Mouse (Mus musculus) heart, postnatal 4 days (tissue): ENCODE measurements around the gene Serpinf2. TPM values are rescaled to one million over a fixed set of nuclear protein-coding genes. Genes with fewer than 3 reads are reported as not detected.
A peak's percentile ranks its signal among the peaks of the same experiment; 100 is the strongest.

Experiments used
- DNase-seq: peaks from one replicate; pipeline ENCODE4 v3.0.0; 2021
- total RNA-seq, 2 experiments: library from RNA; stranded (reverse); gene quantifications; 2 replicates each; pipeline ENCODE4 v1.2.3; 2021

Serpinf2 gene
- total RNA-seq, 2 experiments from 2014 or later: 0.11 TPM; not detected in 1

DNA sequence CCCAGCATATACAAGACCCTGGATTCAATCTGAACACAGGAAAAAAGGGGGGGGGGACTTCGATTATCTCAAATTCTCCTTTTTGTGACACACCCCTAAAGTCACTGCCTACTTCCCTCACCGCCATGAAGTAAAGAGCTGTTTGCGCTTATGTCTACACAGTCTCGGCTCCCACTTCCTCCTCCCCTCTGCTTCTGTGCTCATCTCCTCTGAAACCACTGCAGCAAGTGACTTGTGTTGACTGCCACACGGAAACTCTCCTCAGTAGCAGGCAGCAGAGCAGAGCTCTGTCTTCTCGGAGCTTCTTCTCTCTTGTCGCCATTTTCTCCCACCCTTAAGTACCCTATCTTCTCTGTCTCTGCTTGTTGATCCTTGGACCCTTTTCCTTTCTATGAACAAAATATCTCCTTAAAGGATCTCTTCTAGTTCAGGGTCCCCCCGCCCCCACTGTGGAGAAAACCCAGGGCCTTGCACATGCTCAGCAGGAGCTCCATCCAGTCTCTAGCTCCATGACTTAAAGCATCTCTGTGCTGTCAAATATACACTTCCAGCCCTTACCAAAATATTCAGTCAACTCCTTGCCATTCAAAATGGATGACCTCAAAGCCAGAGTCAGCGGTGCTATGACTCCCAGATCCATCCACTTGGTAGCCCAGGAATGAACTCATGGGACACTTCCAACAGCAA is 10.2 kb downstream of the Serpinf2 start:
- no peak for DNase-seq

DNA sequence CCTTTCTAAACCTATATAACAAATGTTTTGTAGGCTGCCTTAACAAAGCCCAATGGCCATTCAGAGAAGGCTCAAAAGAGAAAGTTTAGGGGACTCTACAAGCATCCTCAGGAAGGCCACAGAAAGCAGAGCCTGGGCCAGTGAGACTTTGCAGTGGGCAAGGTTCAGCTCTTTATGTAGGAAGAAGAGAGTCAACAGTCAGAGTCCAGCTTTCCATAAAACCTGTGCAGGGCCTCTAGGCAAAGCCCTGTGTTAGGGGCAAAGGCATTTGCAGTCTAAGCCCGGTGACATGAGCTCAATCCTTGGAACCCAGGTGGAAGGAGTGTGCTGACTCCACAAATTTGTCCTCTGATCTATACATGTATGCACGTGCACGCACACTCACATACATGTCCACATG is 14.9 kb downstream of the Serpinf2 start:
- no peak for DNase-seq

DNA sequence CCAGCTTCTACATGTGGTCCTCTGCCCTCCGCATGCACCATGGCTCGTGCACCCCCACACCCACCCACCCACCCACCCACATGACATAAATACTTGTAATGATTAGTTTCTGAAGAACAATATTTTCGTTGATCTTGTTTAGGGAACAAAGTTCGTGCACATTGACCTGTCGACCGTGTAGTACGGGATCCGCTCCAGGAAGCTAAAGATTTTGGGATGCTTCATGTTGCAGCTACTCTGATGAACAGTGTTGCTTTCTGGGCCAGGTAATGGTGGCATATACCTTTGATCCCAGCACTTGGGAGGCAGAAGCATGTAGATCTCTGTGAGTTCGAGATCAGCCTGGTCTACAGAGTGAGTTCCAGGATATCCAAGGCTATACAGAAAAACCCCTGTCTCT is 15.4 kb downstream of the Serpinf2 start:
- DNase-seq: no peak

DNA sequence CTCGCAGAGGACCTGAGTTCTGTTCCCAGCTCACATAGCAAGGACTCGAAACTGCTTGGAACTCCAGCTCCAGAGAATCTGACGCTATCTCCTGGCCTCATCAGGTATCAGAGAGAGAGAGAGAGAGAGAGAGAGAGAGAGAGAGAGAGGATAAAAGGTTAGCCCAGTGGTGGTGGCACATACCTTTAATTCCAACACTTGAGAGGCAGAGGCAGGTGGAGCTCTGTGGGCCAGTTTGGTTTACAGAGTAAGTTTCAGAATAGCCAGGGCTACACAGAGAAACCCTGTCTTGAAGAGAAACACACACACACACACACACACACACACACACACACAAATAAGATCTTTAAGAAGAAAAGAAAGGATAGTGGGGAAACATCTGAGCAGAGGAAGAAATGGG is 16.3 kb downstream of the Serpinf2 start:
- DNase-seq: no peak

DNA sequence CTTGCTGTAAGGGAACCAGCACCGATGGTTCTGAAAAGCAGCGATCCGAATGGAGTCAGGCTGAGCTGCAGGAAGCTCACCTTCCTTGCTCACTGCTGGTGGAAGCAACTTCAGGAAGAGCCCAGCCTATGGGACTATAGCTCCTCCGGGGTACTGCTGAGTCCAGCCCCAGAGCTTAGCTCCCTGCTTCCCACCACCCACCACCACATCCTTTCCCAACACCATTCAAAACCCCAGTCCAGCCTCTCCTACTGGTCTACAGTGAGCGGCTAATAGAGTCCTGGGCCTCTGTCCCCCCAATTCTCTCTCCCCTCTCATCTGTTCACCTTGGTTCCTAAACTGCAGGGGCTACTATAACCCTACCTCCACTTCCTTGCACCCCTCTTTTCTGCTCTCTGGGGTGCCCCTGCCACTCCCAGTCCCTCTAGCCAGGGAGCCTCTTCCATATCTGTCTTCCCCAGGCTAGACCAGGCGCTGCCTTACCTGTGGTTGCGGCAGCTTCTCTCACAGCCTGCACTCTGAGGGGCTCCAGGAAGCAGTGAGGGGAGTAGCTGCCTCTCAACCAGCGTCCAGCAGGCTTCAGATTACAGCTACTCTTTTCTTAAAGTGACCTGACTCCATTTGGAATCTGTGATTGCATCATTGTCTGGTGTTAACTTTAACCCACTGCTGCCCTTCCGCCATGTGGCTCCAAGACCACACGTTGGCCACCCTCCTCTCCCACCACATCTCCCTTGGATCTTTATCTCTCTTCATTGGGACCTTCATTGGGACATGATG is 17.2 kb downstream of the Serpinf2 start, which contains the start of gene Serpinf1:
Serpinf1 (minus strand) TSS at position 689 of the 780 bp plus-strand sequence.
- no peak for DNase-seq

DNA sequence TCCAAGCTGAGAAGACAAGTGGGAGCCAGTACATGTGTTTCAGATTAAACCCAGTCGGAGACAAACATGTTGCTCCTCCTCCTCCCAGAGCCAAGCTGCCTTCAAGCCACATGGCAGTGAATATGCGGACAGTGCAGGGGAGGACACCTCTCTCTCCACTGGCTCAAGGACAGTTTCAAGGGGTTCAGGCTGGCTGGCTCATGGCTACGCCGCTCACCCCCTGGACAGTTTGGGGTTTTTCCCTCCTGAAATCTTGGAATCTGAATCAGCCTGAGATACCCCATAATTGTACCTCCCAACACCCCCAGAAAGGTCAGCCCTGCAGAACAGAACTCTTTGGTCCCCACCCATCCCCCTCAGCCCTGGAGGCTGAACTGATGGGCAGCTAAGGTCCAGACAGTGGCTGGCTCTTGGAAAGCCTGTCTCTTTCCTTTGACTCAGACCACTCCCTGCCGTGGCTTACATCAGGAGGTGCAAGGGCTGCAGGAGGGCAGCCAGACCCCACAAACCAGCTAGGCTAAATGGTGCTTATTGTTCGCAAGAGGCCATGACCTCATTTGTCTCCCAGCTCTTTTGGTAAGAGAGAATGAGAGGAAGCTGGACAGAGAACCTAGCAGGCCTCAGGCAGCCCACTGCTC is 17.9 kb downstream of the Serpinf2 start:
- DNase-seq: no peak

DNA sequence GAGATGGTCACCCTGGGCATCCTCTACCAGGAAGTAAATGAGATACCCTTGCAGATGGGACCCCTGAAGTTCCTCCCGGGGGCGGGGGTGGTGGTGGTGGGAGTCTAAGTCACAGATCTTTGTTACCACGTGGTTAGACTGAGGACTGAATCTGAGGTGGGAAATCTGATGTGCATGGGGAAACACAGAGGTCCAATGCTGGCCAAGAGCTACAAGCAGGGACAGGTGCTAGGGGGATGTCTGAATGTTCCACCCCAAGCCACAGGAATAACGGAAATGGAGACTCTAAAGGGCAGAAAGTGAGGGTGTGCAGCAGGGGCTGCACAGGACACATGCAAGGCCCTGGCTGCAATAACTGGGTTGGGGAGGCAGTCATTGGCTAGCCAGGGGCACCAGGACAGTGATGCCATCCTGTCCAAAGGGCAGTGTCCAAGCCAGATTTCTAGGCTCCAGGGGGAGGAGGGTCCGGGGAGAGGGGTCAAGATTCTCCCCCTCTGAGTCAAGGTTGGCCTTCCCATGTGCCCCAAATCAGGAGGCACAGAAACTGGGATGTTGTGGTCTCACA is 18.5 kb downstream of the Serpinf2 start:
- DNase-seq: no peak

DNA sequence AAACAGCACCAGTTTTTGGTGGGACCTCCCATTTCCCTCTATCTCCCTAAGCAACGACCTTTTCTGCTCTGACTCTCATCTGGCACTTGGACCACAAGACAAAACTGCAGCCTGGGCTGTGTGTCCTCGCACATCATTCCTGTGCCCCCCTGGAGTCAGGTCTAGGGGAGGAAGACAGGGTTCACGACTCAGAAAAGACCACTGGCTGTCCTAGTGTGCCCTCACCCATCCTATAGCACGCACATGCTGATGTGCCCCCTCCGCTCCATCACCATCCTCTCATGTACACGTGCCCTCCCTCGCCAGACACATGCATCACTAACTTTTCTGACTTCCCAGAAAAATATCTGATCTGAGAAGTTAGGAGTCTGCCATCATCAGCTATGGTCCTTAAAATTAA is 19.4 kb downstream of the Serpinf2 start:
- DNase-seq: no peak

DNA sequence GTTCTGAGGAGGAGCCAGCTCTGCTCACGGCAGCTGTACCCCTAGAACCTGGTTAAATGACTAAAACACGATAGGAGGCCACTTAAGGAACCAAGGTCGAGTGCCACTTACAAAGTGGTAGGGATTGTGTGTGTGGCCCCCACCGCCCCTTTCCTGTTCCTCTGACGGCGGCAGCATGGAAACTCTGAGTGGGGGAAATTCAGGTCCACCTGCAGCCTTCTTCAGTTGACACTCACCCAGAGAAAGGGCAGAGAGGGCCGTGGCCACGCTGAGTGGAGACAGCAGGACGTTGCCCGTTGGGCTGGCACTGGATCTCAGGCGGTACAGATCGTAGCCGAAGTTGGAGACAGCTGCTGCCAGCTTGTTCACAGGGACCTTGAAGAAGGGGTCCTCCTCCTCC is 23.4 kb downstream of the Serpinf2 start:
- no peak for DNase-seq

DNA sequence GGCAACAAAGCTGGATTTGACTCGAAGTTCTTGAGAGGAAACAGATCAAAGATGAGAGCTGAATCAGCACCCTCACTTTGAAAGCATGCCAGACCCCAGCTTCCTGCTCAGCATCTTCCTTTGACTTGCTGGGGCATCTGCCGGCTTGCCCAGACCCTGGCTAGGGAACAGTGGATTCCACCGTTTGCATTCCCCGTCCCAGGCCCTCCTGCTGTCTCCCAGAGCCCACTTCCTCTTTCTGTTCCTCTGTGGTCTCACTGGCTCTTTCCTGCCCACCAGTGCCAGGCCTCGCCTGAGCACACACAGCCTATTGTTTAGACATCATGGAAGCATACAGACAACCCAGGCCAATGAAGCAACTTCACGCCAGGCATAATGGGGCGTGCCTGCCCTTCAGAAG is 24.3 kb downstream of the Serpinf2 start:
- no peak for DNase-seq

DNA sequence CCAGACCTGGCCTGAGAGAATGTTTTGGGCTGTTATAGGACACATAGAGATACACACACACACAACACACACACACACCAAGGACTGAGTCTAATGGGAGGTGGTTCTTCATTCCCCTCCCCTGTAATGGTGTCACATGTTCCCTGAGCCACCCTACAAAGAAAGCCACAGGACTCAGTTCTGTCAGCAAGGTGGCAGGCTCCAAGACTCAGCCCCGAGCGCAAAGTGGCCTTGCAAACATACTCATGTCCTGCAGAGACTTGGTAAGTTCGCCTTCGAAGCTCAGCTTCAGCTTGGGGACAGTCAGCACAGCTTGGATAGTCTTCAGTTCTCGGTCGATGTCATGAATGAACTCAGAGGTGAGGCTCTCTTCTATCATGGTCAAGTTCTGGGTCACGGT is 28.8 kb downstream of the Serpinf2 start:
- DNase-seq: no peak

DNA sequence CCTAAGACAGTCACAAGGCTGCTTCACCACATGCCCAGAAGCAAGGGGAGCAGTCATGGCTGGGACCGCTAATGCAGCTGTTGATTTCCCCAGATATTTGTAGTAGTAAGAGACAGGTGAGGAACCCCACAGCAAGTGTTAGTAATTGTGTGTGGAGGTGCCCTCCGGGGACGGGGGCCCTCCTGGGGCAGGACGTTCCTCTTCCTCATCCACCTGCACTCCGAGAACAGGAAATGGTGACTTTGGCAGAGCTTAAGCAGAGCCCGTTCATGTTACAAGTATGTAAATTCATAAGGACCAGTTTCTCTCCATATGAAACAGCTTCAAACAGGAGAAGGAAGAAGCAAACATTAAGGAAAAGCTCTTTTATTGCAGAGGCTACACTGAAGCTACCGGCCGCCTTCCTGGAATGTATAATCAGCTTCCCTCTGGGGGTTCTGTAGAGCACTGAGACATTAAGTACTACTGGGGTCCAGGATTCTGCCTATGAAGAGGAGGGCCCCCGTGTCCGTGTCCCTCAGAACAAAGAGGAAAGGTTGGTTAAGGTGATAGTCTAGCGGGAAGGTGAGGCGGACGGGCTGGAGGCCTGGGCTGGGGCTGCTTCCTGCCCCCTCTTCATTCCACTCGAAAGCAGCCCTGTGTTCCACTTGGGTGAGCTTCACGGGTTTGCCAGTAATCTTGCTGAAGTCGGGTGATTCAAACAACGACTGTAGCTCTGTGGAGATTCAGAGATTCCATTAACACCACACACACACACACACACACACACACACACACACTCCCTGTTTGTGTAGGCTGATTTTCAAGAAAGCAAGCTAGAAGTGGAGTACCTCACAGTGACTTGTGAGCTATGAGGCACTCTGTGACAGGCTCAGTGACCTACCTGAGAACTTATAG is 29.5 kb downstream of the Serpinf2 start:
- no peak for DNase-seq

DNA sequence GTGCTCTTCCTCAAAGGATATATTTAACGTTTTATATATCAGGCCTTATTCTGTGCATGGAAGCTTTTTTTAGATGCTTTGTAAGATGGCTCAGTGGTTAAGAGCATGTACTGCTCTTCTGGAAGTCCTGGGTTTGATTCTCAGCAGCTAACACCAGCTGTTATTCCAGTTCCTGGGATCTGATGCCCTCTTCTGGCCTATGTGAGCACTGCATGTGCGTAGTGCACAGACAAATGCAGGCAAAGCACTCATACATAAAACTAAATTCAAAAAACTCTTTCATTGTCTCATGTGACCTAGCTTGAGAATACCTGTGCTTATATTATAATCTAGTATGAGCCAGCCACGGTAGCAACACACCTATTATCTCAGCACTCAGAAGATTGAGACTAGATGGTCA is 32.5 kb downstream of the Serpinf2 start:
- peak; percentile 55 for DNase-seq

DNA sequence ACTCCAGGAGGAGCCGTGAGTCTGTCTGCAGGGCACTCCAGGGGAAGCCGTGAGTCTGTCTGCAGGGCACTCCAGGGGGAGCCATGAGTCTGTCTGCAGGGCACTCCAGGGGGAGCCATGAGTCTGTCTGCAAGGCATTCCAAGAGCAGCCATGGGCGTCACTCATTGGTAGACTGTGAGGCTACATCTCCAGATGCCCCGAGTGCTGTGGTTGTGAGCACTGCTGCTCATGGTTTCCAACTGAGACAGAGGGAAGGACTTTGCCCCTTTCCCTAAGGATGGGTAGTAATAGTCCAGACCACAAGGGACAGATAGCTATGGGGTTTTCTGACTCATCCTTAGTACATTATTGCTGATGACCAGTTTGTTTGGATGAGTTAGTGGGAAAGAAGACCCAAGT is 33.3 kb downstream of the Serpinf2 start:
- DNase-seq: no peak

DNA sequence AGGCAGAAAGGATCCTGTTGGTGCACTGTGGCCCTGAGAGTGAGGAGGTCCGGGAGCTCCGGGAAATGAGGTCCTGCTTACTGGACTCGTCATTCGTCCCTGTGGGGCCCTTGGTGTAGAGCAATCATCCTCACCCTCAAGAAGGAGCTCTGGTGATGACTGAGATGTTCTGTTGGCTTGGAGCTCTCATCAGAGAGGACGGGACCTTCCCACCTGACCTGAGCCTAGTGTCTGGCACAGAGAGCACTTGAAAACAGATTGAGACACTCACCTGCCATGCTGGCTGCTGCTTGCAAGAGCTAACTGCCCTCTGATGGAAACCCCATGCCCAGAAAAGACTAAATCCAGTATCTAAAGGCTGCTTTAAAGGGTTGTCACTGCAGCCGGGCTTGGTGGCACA is 34.6 kb downstream of the Serpinf2 start:
- DNase-seq: no peak

DNA sequence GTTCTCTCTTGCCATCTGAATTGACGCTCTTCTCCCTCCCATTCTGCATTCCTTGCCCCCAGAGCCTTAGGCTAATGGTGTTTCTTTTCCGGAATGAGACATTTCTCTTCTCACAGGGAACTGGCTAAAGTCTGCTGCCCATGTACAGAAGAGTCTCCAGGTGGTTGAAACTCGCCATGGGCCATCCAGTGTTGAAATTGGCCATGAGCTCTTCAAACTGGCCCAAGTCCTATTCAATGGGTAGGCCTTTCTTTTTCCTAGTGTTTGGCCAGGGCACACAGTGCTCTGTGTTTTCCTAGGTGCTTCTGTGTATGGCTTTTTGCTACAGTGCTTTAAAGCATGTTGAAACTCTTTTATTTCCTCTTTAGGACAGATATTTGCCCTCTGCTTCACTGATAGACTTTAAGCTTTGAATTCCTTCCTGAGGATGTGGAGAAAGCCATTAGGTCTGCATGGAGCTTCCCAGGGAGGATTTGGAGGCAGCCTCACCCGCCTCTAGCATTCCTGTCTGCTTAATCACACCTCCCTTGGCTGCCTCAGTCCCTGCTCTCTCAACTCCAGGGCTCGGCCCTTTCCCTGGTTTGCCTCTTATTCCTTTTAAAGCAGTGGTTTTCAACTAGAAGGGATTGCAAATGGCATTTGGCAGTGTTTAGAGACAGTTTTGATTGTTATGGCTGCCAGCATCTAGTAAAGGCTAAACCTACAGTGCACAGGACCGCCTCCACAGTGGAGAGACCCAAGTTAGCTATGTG is 35.9 kb downstream of the Serpinf2 start:
- peak; percentile 38 for DNase-seq

DNA sequence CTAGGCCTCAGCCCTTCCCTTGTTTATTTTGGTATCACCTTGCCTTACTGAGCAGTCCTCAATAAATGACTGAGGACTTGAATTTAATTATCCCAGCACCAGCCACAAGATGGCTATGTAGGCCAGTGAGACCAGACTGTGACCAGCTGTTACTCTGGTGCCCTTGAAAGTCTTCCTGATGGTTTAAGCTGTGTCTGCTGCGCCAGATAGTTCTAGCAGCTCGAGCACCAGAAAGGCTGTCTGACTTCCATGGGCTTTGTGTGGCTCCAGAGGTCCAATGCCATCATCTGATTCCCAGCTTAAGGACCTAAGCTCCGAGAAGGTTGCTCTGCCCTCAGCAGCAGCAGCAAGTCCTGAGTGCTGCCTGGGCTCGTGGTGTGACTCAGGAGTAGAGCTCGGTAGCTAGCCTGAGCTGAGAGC is 37.1 kb downstream of the Serpinf2 start:
- peak; percentile 58 for DNase-seq

DNA sequence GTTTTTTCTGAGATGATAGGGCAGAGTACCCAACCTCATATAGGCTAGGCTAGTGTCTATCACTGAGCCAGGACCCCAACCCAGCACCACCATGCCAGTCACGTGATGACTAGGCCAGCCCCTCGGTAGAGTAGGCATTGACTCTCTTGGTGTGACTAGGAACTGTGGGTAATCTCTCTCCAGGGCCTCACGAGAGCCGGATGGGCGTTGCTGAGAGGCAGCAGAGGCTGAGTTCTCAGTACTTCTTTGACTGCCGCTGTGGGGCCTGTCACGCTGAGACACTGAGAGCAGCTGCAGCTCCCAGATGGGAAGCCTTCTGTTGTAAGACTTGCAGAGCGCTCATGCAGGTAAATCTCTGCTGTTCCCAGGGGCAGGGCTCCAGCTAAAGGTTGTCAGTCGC is 39.3 kb downstream of the Serpinf2 start:
- DNase-seq: no peak

DNA sequence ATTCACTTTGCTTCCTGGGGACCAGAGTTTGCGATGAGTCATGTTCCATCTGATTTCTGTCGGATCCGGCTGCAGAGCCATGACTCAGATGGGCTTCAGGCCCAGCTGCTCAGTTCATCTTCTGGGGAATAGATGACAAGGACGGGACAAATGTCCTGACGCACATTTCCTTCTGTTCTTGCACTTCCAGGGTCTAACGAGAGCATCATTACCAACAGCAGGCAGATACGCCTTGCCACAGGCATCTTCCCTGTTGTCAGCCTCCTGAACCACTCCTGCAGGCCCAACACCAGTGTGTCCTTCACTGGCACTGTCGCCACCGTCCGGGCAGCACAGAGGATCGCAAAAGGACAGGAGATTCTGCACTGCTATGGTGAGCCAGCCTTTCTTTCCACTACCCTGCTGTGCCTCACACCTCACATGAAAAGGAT is 40.0 kb downstream of the Serpinf2 start:
- DNase-seq: no peak

DNA sequence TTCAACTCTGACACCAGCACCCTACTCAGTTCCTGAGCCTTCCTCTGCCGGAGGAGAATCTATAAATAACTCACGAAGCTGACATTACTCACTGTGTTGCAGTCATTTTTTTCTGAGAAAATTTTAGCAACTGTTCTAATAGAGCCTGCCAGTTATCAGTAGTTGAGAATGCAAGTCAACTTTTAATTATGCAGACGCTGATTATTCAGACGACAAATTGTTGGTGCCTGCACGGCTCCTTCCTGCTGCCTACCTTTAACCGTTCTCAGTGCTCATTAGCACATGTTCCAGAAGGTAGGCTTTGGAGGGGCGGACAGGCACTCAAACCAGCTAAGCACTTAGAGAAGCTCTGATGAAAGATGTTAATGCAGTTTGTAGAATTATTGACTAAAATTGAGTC is 41.9 kb downstream of the Serpinf2 start:
- DNase-seq: no peak

DNA sequence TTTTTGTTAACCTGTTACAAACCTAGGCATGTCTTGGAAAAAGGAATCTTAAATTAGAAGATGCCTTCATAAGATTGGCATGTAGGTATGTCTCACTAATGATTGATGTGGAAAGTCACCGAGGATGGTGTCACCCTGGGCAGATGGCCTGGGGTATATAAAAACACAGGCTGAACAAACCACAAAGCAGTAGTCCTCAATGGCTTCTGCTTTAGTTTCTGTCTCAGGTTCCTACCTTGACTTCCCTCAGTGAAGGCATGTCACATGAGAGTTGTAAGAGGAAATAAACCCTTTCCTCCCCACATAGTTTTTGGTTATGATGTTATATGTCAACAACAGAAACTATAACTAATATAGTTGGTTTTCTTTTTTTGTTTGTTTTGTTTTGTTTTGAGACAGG is 43.8 kb downstream of the Serpinf2 start:
- DNase-seq: no peak
